Mouse (Mus musculus) CH12.LX (cell line): Measurements from ENCODE around the gene Fam20c. TPM values are rescaled to one million over a fixed set of nuclear protein-coding genes. Genes with fewer than 3 reads are reported as not detected.

Experiments used
- DNase-seq: peaks from one replicate; pipeline ENCODE4 v3.0.0-alpha.2; 2013; ENCODE audit errors: extremely low read depth
- H3K27ac ChIP-seq: 2 replicates; pipeline ENCODE4 v1.5.1; 2012; ENCODE audit warnings: low read depth, mild to moderate bottlenecking, control low read depth, moderate library complexity; ENCODE audit not compliant: insufficient read depth
- H3K27me3 ChIP-seq: replicated peaks from 2 replicates; pipeline ENCODE3; 2012; ENCODE audit warnings: inconsistent platforms
- H3K36me3 ChIP-seq, 2 experiments: replicated peaks in 1 of 2; 2 replicates each; pipeline versions ENCODE3 to v1.6.1; 2012; ENCODE audit warnings: inconsistent platforms in 1 of 2, low read length in 1 of 2, mild to moderate bottlenecking in 1 of 2, mixed read lengths in 1 of 2, moderate library complexity in 1 of 2; ENCODE audit not compliant: control insufficient read depth in 1 of 2, insufficient read depth in 1 of 2
- H3K4me1 ChIP-seq, 2 experiments: 2 replicates each; pipeline ENCODE4 v1.6.1; 2012; ENCODE audit warnings: inconsistent platforms in 1 of 2, moderate library complexity in 1 of 2; ENCODE audit not compliant: insufficient read depth in 2 of 2, control insufficient read depth in 1 of 2
- H3K4me2 ChIP-seq: 2 replicates; pipeline ENCODE4 v1.6.1; 2012; ENCODE audit warnings: low read depth, mild to moderate bottlenecking, control low read depth; ENCODE audit not compliant: poor library complexity, insufficient read depth, severe bottlenecking
- H3K4me3 ChIP-seq, 3 experiments: fragments of 150-350 bp in 1 of 3; sonication (generic) in 1 of 3; replicated peaks in 1 of 3; 2 replicates each; pipeline versions ENCODE3 to v1.5.1; 2011 to 2012; ENCODE audit warnings: low read depth in 2 of 3, low read length in 2 of 3, mild to moderate bottlenecking in 2 of 3, moderate library complexity in 2 of 3, control low read depth in 1 of 3, improper control_type of control experiment in 1 of 3, inconsistent platforms in 1 of 3, mixed read lengths in 1 of 3; ENCODE audit not compliant: poor library complexity in 1 of 3
- H3K79me2 ChIP-seq: replicated peaks from 2 replicates; pipeline ENCODE4 v1.6.1; 2012; ENCODE audit warnings: mild to moderate bottlenecking, moderate library complexity; ENCODE audit not compliant: control insufficient read depth, poor library complexity, insufficient read depth, severe bottlenecking; ENCODE audit errors: extremely low read depth
- H3K9ac ChIP-seq: 2 replicates; pipeline ENCODE4 v1.6.1; 2012; ENCODE audit warnings: low read depth, mild to moderate bottlenecking, control low read depth, moderate library complexity; ENCODE audit not compliant: insufficient read depth
- H3K9me3 ChIP-seq: replicated peaks from 2 replicates; pipeline ENCODE3; 2012; ENCODE audit warnings: low read length, inconsistent platforms, mixed read lengths
- CHD1 ChIP-seq: IDR thresholded peaks from 2 replicates; pipeline ENCODE4 v1.6.1; 2012; ENCODE audit warnings: low read depth, low read length, improper control_type of control experiment, inconsistent platforms
- CHD2 ChIP-seq: IDR thresholded peaks from 2 replicates; pipeline ENCODE4 v1.6.1; 2011; ENCODE audit warnings: low read length, improper control_type of control experiment
- CTCF ChIP-seq, 2 experiments: IDR thresholded peaks in 1 of 2; conservative IDR thresholded peaks in 1 of 2; 2 replicates each; pipeline ENCODE4 v1.5.1; 2011 to 2012; ENCODE audit warnings: low read depth in 2 of 2, low read length in 2 of 2, improper control_type of control experiment in 1 of 2, inconsistent platforms in 1 of 2, mild to moderate bottlenecking in 1 of 2, moderate library complexity in 1 of 2
- ETS1 ChIP-seq: conservative IDR thresholded peaks from 2 replicates; pipeline ENCODE4 v1.6.1; 2012; ENCODE audit warnings: low read depth, mild to moderate bottlenecking, inconsistent platforms, low read length, improper control_type of control experiment, moderate library complexity
- GABPA ChIP-seq: IDR thresholded peaks from 2 replicates; pipeline ENCODE4 v1.6.1; 2012; ENCODE audit warnings: low read depth, low read length, improper control_type of control experiment, inconsistent platforms; ENCODE audit not compliant: insufficient replicate concordance
- IRF4 ChIP-seq: IDR thresholded peaks from 2 replicates; pipeline ENCODE4 v1.6.1; 2014; ENCODE audit warnings: low read depth, mild to moderate bottlenecking, inconsistent platforms, low read length, improper control_type of control experiment
- JUND ChIP-seq: conservative IDR thresholded peaks from 2 replicates; pipeline ENCODE4 v1.6.1; 2011; ENCODE audit warnings: low read depth, low read length, improper control_type of control experiment
- KAT2A ChIP-seq: IDR thresholded peaks from 2 replicates; pipeline ENCODE4 v1.6.1; 2012; ENCODE audit warnings: low read length, improper control_type of control experiment, inconsistent platforms; ENCODE audit not compliant: insufficient replicate concordance
- MAFK ChIP-seq: IDR thresholded peaks from 2 replicates; pipeline ENCODE4 v1.6.1; 2011; ENCODE audit warnings: low read length, improper control_type of control experiment; ENCODE audit not compliant: insufficient replicate concordance
- MAX ChIP-seq: IDR thresholded peaks from 2 replicates; pipeline ENCODE4 v1.6.1; 2011; ENCODE audit warnings: low read length, improper control_type of control experiment
- MYC ChIP-seq: IDR thresholded peaks from 2 replicates; pipeline ENCODE4 v1.6.1; 2011; ENCODE audit warnings: low read depth, mild to moderate bottlenecking, improper control_type of control experiment, low read length
- NRF1 ChIP-seq: IDR thresholded peaks from 2 replicates; pipeline ENCODE4 v1.6.1; 2014; ENCODE audit warnings: low read depth, mild to moderate bottlenecking, inconsistent platforms, low read length, improper control_type of control experiment, moderate library complexity
- POLR2A ChIP-seq: IDR thresholded peaks from 2 replicates; pipeline ENCODE4 v1.6.1; 2011; ENCODE audit warnings: low read depth, mild to moderate bottlenecking, improper control_type of control experiment, low read length
- POLR2AphosphoS2 ChIP-seq: IDR thresholded peaks from 2 replicates; pipeline ENCODE4 v1.6.1; 2011; ENCODE audit warnings: low read depth, low read length, improper control_type of control experiment
- RAD21 ChIP-seq: IDR thresholded peaks from 2 replicates; pipeline ENCODE4 v1.6.1; 2011; ENCODE audit warnings: low read depth, mild to moderate bottlenecking, low read length, improper control_type of control experiment, moderate library complexity
- TBP ChIP-seq: conservative IDR thresholded peaks from 2 replicates; pipeline ENCODE4 v1.6.1; 2011; ENCODE audit warnings: low read depth, low read length, improper control_type of control experiment
- TCF12 ChIP-seq: IDR thresholded peaks from 2 replicates; pipeline ENCODE4 v1.6.1; 2014; ENCODE audit warnings: low read depth, mild to moderate bottlenecking, inconsistent platforms, low read length, improper control_type of control experiment
- USF1 ChIP-seq: IDR thresholded peaks from 2 replicates; pipeline ENCODE4 v1.6.1; 2014; ENCODE audit warnings: low read depth, mild to moderate bottlenecking, inconsistent platforms, low read length, improper control_type of control experiment
- ZC3H11A ChIP-seq: IDR thresholded peaks from 2 replicates; pipeline ENCODE4 v1.6.1; 2012; ENCODE audit warnings: low read depth, mild to moderate bottlenecking, inconsistent platforms, low read length, improper control_type of control experiment
- ZKSCAN1 ChIP-seq: IDR thresholded peaks from 2 replicates; pipeline ENCODE4 v1.6.1; 2012; ENCODE audit warnings: low read depth, inconsistent platforms, low read length, improper control_type of control experiment, borderline replicate concordance
- ZMIZ1 ChIP-seq: IDR thresholded peaks from 2 replicates; pipeline ENCODE4 v1.6.1; 2012; ENCODE audit warnings: low read depth, mild to moderate bottlenecking, inconsistent platforms, low read length, improper control_type of control experiment
- dilution Hi-C: fragments of 300-500 bp; cut with MboI; formaldehyde crosslinking; loops from 2 replicates; pipeline ENCODE4 v1.14.3; 2020; ENCODE audit warnings: low sequenced_read_pairs; ENCODE audit not compliant: extremely low pct_unique_long_range_greater_than_20kb, extremely low pct_ligation_motif_present
- in situ Hi-C: fragments of 300-500 bp; cut with MboI; formaldehyde crosslinking; loops from 3 replicates; pipeline ENCODE4 v1.14.3; 2019; ENCODE audit warnings: low sequenced_read_pairs, low pct_ligation_motif_present, low pct_unique_long_range_greater_than_20kb, mixed read lengths
- polyA plus RNA-seq: library from polyadenylated mRNA; unstranded; fragments of >175 nt; gene quantifications from 2 replicates; pipeline ENCODE4 v1.2.1, GENCODE M21; 2012; ENCODE audit warnings: low read depth; ENCODE audit not compliant: insufficient read length
- total RNA-seq, 2 experiments: library from RNA; depleted of rRNA; stranded (reverse); fragments of 300-350 nt in 1 of 2; fragments of >200 nt in 1 of 2; gene quantifications; 2 replicates each; pipeline ENCODE4 v1.2.3; 2012 to 2014

The Fam20c gene
- total and polyA plus RNA-seq, 3 experiments, result 0.13 to 0.84 (median 0.15) TPM

DNA sequence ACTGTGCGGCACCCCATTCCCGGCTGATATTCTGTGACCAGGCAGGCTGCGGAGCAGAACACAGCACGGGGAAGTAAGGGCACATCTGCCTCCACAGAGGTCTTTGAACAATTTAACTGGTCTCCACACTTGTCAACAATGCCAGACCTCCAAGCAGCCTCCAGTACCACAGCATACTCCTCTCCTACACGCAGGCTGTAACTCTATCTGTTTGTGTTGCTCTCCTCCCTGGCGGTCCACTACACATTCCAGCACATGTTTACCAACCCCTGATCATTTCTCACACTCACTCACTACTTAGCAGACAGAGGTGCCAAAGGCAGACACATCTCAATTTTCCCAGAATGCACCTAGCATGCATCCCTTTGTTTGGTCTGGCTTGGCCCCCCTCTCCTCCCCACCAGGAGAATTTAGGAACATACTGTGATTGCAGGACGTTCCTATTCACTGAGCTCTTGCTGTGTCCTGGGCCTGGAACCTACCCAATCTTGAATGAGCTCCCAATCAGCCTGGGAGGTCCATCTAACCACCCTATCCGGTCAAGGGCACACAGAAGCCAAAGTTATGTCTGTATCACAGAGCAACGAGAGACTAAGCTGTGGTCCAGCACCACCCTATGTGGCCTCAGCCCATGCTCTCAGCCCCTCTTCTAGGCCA, 89.0 kb downstream of the Fam20c start:
- in situ Hi-C loops, result no loop called here
- no peaks in the 10 kb centered on the region for H3K4me1 ChIP-seq

DNA sequence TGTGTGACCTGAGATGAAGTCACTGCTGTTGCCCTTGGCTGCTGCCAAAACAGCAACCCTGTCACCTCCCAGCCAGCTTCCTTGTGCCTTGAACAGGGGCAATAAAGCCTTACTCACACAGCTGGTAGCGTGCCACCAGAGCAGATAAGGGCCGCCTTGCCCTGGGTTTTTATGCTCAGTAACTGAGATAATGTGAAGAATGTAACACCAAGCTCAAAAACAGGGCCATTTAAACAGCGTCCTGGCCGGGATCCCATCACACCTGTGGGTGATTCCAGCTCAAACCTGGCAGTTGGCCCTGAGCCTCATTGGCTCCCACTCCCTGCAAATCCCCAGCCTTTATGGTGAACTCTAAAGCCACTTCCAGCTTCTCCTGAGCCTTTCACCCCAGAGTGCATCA, 92.2 kb downstream of the Fam20c start:
- no peak overlapping the region for H3K27ac ChIP-seq
- H3K27me3 ChIP-seq, result peaks cover 2% of the 10 kb centered on the region
- no peaks in the 10 kb centered on the region for H3K4me1 ChIP-seq
- H3K36me3 ChIP-seq, result no peaks in the 10 kb centered on the region
- TF ChIP-seq TBP (no peak), MAFK (no peak), ZKSCAN1 (no peak), JUND (no peak), CHD1 (no peak), CTCF (conservative IDR thresholded peaks at IDR 0.05 in 1 of 2, IDR thresholded peaks at IDR 0.05 in 1 of 2; ENCODE audit: low read depth in 2 of 2, low read length in 2 of 2) (no peak), ZC3H11A (no peak), USF1 (no peak), POLR2AphosphoS2 (no peak), IRF4 (no peak), NRF1 (no peak), GABPA (no peak), RAD21 (no peak), TCF12 (no peak), CHD2 (no peak), KAT2A (no peak), MYC (no peak), ZMIZ1 (no peak), MAX (no peak), ETS1 (no peak)
- H3K9ac ChIP-seq, result no peak overlapping the region
- no peak overlapping the region for H3K4me3 ChIP-seq
- no peaks in the 10 kb centered on the region for H3K79me2 ChIP-seq
- no peak overlapping the region for H3K4me2 ChIP-seq
- dilution Hi-C loops, result no loop called here
- in situ Hi-C loops, result loop anchor here (5.0 kb wide), 2 partner anchors 231 to 331 kb away; no protein-coding TSS in a partner anchor
- no peaks in the 10 kb centered on the region for H3K9me3 ChIP-seq
- no peak for DNase-seq

More for the DNA sequence above, 89.0 kb downstream of the Fam20c start:
- Histone ChIP-seq H3K79me2 (no peaks in the 10 kb centered on the region), H3K4me3 (no peak overlapping the region), H3K27ac (no peak overlapping the region), H3K36me3 (no peaks in the 10 kb centered on the region), H3K9me3 (peaks cover 4% of the 10 kb centered on the region), H3K27me3 (no peaks in the 10 kb centered on the region), H3K9ac (no peak overlapping the region), H3K4me2 (no peak overlapping the region)
- TF ChIP-seq POLR2A (no peak), KAT2A (no peak), MYC (no peak)
- dilution Hi-C loops, result no loop called here
- DNase-seq, result no peak
